Mouse (Mus musculus): Measurements from ENCODE around the gene Gm4847.

The Gm4847 gene

DNA sequence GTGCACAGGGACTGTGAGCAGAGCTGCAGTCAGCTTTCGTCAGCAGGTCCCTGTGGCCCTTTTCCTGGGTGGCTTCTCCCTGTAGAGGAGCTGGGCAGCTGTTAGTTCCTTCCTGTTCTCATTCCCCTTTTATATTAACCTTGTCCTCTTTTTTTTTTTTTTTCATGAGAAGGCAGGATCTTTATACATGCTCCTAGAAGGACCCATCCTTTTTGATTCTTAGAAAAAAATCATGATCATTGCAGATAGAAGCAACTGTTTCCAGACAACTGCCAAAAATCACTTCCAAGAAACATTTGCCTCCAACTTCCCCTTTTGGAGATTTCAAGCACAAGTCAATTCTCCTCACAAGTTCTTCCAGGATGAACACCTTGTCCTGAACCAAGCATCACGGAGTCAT lies at the start of gene Gm4847:
Gene Gm4847, minus strand, starts transcription at position 101 of the 400 bp plus-strand sequence.
- no peak for DNase-seq (ENCODE audit: low spot score)

DNA sequence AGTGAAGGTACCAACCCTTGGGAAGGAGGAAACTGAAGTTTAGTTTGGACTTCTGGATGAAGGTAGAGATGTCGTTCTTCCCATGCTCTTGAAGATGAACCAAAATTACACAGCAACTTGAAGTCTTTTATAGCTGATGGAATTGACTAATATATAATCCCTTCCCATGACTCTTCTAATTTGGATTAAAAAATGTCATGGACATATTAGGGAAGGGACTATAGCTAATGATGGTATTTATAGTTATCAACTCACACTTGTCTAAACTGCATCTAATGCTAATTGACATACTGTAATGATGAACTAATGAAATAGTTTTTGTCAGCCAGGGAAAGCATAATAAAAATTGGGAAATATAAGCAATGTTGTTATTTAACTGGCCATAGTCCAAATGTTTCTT lies 34.3 kb upstream of the Gm4847 start, which contains the start of gene Fmo9:
Gene Fmo9, minus strand, starts transcription at position 101 of the 400 bp plus-strand sequence.
- no peak for DNase-seq (ENCODE audit: low spot score)

DNA sequence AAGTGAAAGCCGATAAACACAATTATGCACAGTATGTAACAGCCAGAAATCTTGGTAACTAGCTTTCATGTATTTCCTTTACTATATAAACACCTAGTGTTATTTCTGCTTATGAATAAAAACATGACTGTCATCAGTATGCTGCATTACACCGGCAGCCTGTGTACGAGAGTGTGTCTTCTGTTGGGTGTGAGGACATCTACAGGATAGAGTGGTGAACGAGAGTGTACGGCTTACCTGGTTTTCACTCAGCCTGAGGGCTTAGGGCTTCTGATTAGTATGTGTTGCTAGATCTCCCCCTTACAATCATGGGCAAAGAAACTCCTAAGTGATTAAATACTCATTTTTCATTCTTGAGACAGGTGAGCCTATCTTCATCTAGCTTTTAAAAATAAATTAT lies 21.8 kb upstream of the Gm4847 start:
- no peak for DNase-seq (ENCODE audit: low spot score)

DNA sequence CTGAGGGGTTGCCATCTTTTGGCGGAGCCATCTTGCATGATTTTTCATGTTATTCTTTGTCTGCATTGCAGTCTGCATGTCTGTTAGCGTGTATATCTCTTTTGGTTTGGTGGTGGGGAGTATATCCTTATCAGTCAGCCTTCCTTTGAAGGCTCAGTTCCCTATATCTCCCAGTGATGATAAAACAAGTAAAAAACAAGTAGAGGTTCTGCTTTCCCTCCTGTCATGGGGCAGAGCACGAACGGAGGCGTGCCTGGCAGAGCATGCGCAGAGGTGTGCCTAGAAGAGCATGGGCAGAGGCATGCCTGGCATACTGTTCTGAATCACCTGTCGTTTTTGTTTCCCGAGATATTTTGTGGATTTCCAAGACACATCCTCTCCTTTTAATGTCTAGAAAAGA lies 13.3 kb upstream of the Gm4847 start:
- DNase-seq (ENCODE audit: low spot score) = no peak
